Mouse (Mus musculus) bone marrow, adult 2 months (tissue): ENCODE results near the gene Gm38431.

ENCODE experiments used
- CTCF ChIP-seq: fragments of 200-500 bp; IDR thresholded peaks from 2 replicates; pipeline ENCODE4 v1.5.1; 2011; ENCODE audit warnings: low read length, control low read depth; ENCODE audit not compliant: control insufficient read depth, insufficient read depth
- POLR2A ChIP-seq: fragments of 200-500 bp; IDR thresholded peaks from 2 replicates; pipeline ENCODE4 v1.6.1; 2011; ENCODE audit warnings: low read depth, mild to moderate bottlenecking, control low read depth, low read length, borderline replicate concordance; ENCODE audit not compliant: control insufficient read depth

- TF ChIP-seq CTCF (no peak), POLR2A (no peak)
These were observed 14.2 kb upstream of the Gm38431 start for GRCm38 (mm10) chr9:21105760-21106564.
